Mouse (Mus musculus) kidney, adult 9 months (tissue): ENCODE data around the gene Ring1.

Experiments
- DNase-seq: peaks from one replicate; pipeline ENCODE4 v3.0.0; 2022

Ring1 gene

GRCm38 (mm10) chr17:33991788-33992664, 32.5 kb downstream of the Ring1 start:
- peak; percentile 69 for DNase-seq

GRCm38 (mm10) chr17:33982136-33982535, 42.3 kb downstream of the Ring1 start:
- peak; percentile 72 for DNase-seq

- peak; percentile 97 for DNase-seq
Measured at GRCm38 (mm10) chr17:33981192-33981909, 43.1 kb downstream of the Ring1 start.

GRCm38 (mm10) chr17:33980181-33981035, 44.1 kb downstream of the Ring1 start:
- no peak for DNase-seq

- no peak for DNase-seq
Measured at GRCm38 (mm10) chr17:33979512-33980050, 44.9 kb downstream of the Ring1 start.

GRCm38 (mm10) chr17:33978631-33979031, 45.8 kb downstream of the Ring1 start:
- peak; percentile 98 for DNase-seq

GRCm38 (mm10) chr17:33977861-33978557, 46.5 kb downstream of the Ring1 start:
- no peak for DNase-seq

- DNase-seq, result no peak
Measured at GRCm38 (mm10) chr17:33973572-33973971, 50.9 kb downstream of the Ring1 start.

GRCm38 (mm10) chr17:33972691-33973090, 51.8 kb downstream of the Ring1 start:
- no peak for DNase-seq
